Mouse (Mus musculus) left cerebral cortex, adult 18-20 months (tissue): ENCODE measurements at regions not wholly inside any gene's neighbourhood (a gene's known extent, or its start where the extent isn't known, plus 50 kb on each side); places are given as distances from the start of the nearest gene placed in this dataset.

Experiments used
- DNase-seq, 2 experiments: peaks; one replicate each; pipeline ENCODE4 v3.0.0; 2021 to 2022; ENCODE audit warnings: low spot score in 2 of 2, mixed read lengths in 1 of 2

- no peak for DNase-seq
Measured at GRCm38 (mm10) chr9:100097028-100097427, 221.1 kb upstream of the Sox14 start.

DNA sequence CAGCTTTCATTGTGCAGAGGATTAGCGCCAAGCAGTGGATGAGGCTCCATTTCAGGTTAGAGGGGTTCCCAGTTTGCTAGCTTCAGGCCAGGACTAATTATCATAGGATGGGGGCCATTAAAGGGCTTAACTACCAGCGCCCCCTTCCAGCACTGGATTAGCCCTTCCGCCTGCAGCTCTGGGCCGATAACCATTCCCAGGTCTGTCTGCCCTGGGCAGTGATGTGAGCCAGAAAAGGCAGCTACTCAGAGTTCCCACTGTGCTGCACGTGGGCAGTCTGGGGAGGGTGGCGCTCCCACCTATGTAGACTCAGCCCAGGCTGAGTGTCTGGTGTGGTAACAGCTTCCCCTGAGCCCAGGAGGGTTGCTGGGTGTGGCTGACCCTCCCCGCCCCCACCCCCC lies 219.6 kb upstream of the Sox14 start:
- no peak for DNase-seq

DNA sequence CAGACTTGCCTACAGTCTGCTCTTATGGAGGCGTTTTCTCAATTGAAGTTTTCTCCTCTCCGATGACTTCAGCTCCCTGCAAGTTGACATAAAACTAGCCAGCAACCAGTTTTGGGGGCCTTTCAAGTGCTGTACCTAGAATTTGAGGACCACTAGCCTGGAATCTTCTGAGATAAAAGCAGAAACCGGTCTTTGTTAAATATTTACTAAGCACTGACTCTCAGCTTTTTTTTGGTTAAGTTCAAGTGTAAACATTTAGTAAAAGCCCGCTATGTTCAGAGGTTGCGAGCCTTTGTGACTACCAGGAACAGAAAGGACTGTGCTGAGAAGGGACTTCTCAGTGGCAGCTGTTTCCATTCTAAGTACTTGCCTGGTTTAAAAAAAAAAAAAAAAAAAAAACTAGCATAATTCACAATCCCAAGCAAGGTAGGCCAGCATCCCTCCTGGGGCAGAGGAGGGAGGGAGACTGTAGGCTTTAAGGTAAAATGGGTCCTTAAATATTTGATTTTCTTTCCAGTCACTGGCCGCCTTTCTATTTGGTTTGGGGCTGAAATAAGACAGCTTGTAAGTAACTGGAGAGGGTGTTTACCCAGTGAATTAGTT lies 219.1 kb upstream of the Sox14 start:
- DNase-seq, result no peak

DNA sequence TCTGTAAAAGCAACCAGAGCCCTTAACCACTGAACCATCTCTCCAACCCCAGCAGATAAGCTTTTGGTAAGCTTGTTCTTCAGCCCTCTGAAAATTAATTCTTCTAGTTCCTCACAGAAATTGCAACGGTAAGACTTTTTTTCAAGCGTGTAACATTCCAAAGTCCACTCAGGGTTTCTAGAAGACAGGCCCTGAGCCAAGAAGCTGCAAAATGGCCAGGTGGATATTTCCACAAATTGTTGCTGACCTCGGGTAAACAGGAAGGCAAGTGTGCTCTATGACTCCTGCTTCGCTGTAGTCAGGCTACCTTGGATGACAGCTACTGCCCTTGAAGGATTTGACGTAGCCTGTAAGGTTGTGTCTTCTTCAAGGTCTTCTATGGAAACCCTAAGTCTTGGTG lies 195.2 kb upstream of the Sox14 start:
- no peak for DNase-seq

- DNase-seq, result no peak
Measured at GRCm38 (mm10) chr9:100058541-100058940, 182.6 kb upstream of the Sox14 start.

DNA sequence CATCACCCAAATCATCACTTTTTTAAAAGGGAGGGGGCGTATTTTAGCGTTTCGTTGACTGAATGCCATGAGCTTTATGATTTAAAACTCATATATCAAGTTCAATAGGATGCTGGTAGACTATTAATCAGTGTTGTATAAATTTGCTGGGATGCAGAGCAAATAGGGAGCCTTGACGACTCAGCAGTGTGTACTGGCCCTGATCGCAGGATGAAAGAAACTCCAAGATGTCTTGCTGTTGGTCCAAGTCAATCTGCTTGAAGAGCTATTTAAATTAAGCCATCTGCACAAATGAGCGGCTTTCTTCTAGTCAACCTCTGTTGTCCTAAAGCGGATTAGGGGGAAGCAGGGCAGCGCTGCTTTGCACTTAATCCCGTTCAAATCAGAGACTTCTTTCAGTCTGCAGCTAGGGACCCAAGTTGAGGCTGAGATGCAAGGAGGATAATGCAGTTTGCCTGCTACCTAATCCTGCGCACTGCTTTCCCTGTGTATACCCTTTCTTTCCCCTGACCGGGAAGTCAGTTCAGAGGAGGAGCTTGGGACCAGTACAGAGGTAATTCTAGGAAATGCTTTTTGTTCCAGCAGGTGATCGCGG lies 170.3 kb upstream of the Sox14 start:
- DNase-seq, result no peak

GRCm38 (mm10) chr9:100045636-100046035 lies 169.7 kb upstream of the Sox14 start:
- no peak for DNase-seq

DNA sequence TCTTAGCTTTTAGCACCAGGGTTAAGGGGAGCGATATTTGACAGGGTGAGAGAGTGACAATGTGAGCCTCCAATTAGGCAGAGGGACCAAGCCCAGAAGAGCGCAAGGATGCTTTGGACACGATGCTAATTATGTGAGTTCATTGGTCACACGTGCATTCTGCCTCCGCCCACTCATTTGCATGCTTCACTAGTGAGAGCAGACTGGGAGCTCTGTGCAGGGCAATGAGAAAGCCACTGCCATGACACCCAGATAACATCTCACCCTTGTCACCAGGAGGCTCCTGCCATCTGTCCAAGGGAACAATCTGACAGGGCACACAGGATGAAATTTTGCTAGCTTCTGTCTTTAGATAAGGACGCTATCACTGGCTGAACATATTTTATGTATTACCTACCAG lies 165.8 kb upstream of the Sox14 start:
- DNase-seq, result no peak

GRCm38 (mm10) chr9:100023641-100024040 lies 147.7 kb upstream of the Sox14 start:
- no peak for DNase-seq

DNA sequence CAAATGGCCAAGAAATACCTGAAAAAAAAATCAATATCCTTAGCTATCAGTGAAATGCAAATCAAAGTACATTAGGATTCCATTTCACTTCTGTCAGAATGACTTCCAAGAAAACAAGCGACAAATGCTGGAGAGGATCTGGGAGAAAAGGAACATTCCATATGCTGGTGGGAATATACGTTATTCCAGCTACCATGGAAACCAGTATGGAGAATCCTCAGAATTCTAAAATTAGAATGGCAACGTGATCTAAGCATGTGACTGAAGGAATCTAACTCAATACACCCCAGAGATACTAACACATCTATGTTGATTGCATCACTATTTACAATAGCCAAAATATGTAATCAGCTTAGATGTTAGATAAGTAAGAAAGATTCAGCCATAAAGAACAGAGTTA lies 146.1 kb upstream of the Sox14 start:
- no peak for DNase-seq

DNA sequence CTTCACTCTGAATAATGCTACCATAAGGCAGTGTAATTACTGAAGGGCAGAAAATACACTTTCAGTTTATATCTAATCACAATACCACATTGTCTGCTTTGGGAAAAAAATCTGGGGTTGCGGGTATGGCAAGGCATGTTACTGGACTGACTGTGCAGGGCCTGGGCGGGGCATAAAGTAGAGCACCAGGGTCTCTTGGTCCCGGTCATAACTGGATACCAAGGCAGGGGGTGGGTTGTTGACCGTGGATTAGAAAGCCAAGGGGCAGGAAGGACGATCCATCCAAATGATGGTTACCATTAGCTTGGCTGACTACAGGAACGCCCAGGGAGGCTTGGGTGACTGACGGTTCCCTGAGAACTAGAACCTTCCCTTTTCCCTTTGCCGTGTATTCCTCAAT lies 119.2 kb upstream of the Sox14 start:
- DNase-seq, result no peak

DNA sequence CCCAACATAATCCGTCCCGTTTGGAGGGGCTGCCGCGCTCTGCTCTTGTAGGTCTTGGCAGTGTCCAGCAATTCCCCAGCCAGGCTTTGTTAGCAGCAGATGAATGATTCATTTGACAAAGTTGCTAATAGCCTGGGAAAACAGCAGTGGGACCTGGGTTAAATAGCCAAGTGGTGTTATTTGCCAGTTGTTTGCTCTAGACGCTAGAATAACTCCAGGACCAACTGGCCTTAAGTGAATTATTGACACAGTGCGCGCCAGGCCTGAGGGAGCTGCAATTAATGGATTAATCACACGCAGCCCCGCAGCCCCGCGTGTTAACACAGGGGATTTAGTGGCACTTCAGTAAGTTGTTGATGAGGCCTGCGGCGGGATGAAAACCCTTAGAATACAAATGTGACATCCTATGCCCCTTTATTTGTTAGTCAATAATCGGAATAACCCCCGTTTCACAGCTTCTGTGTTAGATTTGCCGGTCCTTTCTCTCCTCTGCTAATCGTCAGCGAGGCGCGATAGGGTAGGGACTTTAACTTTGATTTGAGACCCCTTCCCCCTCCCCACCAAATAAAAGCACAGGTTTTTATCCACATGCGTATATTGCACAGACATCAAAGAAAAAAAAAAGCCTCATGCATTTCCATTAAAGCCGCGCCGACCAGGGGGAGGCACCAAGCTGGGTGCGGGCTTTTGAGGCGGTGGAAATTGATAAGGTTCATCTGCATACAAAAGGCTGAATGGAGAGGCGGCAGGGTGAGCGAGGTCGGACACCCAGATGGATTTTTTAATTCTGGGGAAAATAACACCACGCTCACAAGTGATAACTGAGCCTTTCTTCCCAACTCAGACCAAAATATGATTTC lies 118.5 kb upstream of the Sox14 start:
- peak in 1 of 2 experiments; percentile 2 for DNase-seq

- DNase-seq, result no peak
Measured at GRCm38 (mm10) chr9:99987376-99987775, 111.4 kb upstream of the Sox14 start.

- DNase-seq, result no peak
Measured at GRCm38 (mm10) chr9:99980734-99981133, 104.8 kb upstream of the Sox14 start.

DNA sequence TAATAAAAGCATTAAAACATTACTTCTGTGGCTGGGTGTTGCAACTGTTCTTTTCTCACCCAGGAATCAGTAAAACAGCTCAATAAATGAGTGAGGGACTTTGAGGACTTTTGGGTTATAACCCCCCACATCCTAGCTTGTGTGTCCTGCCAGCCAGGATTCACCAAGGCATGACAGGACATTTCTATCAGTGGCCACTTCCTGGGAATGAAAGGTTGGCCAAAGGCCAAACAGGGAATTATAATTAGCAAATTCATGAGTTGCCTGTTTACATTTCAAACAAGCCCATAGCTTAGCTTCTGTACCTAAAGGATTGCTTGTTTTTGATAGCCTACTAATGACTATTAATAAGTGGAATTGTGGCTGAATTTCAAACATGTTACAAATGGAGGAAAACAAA lies 85.6 kb upstream of the Sox14 start:
- no peak for DNase-seq

DNA sequence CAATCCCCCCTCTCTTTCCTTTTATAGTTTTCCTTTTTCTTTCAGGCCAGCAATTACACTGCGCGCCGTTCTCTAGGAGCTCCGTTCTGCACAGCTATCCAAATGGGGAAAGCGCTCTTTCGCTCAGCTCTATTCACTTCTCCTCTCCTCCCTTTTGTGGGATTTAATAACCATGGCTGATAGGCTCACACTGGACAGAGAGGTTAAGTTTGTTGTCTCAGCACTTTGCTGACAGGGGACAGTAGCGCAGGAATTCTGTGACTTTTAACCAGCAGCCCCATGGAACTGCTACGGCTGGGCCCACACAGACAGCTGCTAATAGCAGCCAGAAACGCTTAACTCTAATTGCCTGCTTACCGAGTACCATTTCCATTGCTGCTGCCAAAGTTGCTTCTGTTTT lies 78.8 kb upstream of the Sox14 start:
- DNase-seq, result no peak

DNA sequence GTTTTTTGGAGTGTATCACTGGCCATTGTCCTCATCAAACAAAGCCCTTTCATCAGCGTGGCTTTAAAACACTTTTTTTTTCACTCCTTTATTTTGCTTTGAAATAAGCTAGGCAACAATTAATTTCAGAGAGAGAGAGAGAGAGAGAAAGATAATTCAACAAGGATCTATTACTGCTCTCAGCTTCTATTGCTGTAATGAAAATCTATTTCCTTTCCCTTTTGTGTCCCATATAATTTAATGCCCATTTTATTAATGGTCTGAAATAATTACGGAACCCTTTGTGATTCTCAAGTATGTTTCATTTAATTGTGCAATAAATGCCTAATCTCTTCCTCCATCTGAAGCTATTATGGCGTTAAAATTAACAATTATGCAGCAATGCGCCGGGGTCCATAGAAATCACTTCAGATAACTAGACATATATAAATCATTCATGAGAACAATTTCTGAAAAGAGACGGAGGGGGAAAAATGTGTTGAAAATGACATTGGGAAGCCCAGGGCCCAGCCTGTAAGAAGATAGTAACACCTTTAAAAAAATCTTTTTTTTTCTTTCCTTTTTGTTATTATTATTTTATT lies 78.2 kb upstream of the Sox14 start:
- no peak for DNase-seq
